Mouse (Mus musculus) left cerebral cortex, adult 6 months (tissue): ENCODE measurements around the gene Olfr1288. TPM values are rescaled to one million over a fixed set of nuclear protein-coding genes. Genes with fewer than 3 reads are reported as not detected.

ENCODE experiments used
- long read RNA-seq, 2 experiments: library from polyadenylated mRNA; unstranded; transcript quantifications; one replicate each; pipeline ENCODE4 v2.0.0; 2019 to 2020
- polyA plus RNA-seq: library from polyadenylated mRNA; unstranded; fragments of <200 nt; fragmentation: Nextera tagmentation; gene quantifications from 2 replicates; pipeline ENCODE4 v1.2.3, GENCODE M21; 2021

Gene Olfr1288
- not detected in 2 replicates for polyA plus RNA-seq
- long read RNA-seq, experiment 1: 0 reads
- long read RNA-seq, experiment 2: 0 reads

DNA sequence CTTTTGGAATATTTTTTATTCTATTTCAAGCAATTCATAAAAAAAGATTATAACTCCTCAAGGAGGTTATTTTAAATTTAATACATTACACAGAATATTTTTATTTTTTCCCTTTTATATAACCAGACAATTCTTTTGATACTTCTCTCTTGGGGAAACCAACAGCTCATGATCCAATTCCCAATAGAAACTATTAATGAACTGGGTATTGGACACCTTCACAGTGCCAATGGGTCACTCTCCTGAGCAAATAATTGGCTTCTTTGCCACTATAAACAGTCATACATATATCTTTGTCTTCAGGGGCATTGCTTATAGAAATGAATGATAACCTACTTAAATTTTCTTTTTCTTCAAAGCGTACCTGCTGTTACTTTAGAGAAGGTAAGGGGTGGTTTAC, at the start of gene Olfr1288:
Gene Olfr1288 (plus strand): TSS at position 301 of the 400 bp plus-strand sequence.

DNA sequence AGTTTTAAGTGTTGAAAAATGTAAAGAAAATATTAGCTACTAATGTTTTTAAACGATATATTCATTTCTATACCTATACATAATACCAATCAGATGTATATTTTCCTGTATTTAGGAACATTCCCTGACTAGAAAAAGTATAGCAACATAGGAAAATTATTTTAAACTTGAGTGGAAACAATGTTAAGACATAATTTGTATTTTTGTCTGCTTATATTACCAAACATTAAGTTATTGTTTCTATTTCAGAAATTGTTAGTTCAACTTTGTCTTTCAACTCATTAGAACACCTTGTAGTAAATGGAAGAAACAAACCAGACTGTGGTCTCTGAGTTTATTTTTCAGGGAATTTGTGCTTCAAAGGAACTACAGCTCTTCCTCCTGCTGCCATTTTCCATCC, 25.1 kb upstream of the Olfr1288 start, which contains the start of gene Olfr1287:
Gene Olfr1287 (plus strand): TSS at position 301 of the 400 bp plus-strand sequence.

DNA sequence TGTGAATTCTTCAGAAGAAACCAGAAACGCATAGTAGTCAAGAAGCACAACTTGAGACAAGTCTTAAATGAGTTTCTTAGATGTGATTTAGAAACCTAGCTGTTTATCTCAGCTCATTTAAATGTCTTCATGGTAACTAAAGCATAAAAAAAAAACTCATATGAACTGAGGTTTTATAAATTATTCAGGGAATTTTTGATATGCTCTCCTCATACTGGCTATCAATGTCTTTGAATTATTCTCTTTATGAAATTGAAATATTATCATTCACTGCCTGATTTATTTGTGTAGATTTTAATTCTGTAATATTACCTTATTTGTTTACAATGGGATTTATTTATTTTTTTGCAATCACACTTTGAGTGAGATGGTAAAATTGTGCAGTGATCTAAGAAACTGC, 6.6 kb downstream of the Olfr1288 start, which contains the start of gene Olfr1289:
Gene Olfr1289 (plus strand): TSS at position 301 of the 400 bp plus-strand sequence.

DNA sequence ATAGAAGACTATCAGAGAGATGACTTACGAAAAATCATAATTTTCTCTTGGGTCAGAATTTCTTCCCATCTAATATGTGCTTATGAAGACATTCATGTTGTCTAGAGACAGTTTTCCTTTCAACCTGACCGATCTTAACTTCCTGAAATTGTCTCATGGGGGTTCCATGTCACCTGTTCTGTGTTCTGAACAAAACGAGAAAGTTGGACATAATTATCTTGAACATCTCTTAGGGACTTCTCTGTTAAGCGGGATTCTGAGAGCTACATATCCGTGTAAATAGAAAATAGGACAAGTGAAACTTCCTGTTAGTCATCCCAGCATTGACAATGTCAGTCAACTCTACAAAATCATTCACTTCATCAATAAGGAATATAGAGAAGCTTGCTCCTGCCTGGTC, 19.8 kb downstream of the Olfr1288 start, which contains the start of gene Olfr1290:
Gene Olfr1290 (minus strand): TSS at position 101 of the 400 bp plus-strand sequence.

DNA sequence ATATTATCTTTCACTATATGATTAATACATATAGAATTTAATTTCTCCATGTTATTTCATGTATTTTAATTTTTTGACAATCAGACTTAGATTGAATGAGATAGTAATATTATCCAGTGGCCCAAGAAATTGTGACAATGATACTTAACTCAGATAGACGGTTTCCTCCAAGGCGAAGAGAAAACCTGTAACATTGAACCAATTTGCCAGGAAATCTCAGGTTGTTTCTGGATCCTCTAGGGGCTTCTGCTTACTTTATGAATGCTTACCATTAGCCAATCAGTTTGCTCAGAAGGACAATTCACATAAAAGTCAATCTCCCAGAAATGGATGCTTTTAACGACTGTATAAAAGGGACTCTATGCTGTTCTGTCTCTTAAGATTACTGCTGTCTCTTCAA, 23.0 kb downstream of the Olfr1288 start, which contains the start of gene Olfr1291-ps1:
Gene Olfr1291-ps1 (plus strand): TSS at position 301 of the 400 bp plus-strand sequence.

DNA sequence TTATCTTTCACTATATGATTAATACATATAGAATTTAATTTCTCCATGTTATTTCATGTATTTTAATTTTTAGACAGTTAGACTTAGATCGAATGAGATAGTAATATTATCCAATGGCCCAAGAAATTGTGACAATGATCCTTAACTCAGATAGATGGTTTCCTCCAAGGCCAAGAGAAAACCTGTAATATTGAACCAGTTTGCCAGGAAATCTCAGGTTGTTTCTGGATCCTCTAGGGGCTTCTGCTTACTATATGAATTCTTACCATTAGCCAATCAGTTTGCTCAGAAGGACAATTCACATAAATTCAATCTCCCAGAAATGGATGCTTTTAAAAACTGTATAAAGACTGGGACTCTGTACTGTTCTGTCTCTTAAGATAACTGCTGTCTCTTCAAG, 51.0 kb downstream of the Olfr1288 start, which contains the start of gene Olfr1293-ps:
Gene Olfr1293-ps (plus strand): TSS at position 301 of the 400 bp plus-strand sequence.

Other genes starting within 250 kb of the Olfr1288 start
- not detected in 2 replicates for gene 4930430A15Rik, start 244.5 kb upstream of the Olfr1288 start, polyA plus RNA-seq
- not detected in 2 replicates for gene Olfr1275, start 238.8 kb upstream of the Olfr1288 start, polyA plus RNA-seq
- gene Olfr1276, start 219.6 kb upstream of the Olfr1288 start, polyA plus RNA-seq: not detected in 2 replicates
- gene Olfr1277, start 200.0 kb upstream of the Olfr1288 start, polyA plus RNA-seq: not detected in 2 replicates
- not detected in 2 replicates for gene Olfr1278, start 184.0 kb upstream of the Olfr1288 start, polyA plus RNA-seq
- gene Olfr1279, start 173.5 kb upstream of the Olfr1288 start, polyA plus RNA-seq: not detected in 2 replicates
- not detected in 2 replicates for gene Olfr1280, start 160.1 kb upstream of the Olfr1288 start, polyA plus RNA-seq
- gene Olfr1281, start 147.6 kb upstream of the Olfr1288 start, polyA plus RNA-seq: not detected in 2 replicates
- not detected in 2 replicates for gene Olfr1282, start 138.0 kb upstream of the Olfr1288 start, polyA plus RNA-seq
- not detected in 2 replicates for gene Olfr1283, start 107.3 kb upstream of the Olfr1288 start, polyA plus RNA-seq
- not detected in 2 replicates for gene Olfr1284, start 98.6 kb upstream of the Olfr1288 start, polyA plus RNA-seq
- not detected in 2 replicates for gene Olfr1286, start 51.0 kb upstream of the Olfr1288 start, polyA plus RNA-seq
- not detected in 2 replicates for gene Olfr1287, start 25.0 kb upstream of the Olfr1288 start, polyA plus RNA-seq
- gene Olfr1289, start 6.7 kb downstream of the Olfr1288 start, polyA plus RNA-seq: not detected in 2 replicates
- gene Olfr1290, start 19.7 kb downstream of the Olfr1288 start, polyA plus RNA-seq: not detected in 2 replicates
- gene Olfr1291-ps1, start 23.1 kb downstream of the Olfr1288 start, polyA plus RNA-seq: not detected in 2 replicates
- not detected in 2 replicates for gene Olfr1293-ps, start 51.1 kb downstream of the Olfr1288 start, polyA plus RNA-seq
- not detected in 2 replicates for gene Olfr1294, start 66.2 kb downstream of the Olfr1288 start, polyA plus RNA-seq
- gene Olfr1295, start 95.6 kb downstream of the Olfr1288 start, polyA plus RNA-seq: not detected in 2 replicates
- 0.01 TPM in 1 of 2 replicates, not detected in the other for gene Olfr1297, start 152.4 kb downstream of the Olfr1288 start, polyA plus RNA-seq
- gene Olfr1298, start 175.1 kb downstream of the Olfr1288 start, polyA plus RNA-seq: not detected in 2 replicates
- not detected in 2 replicates for gene Olfr1299, start 187.3 kb downstream of the Olfr1288 start, polyA plus RNA-seq